Mouse (Mus musculus) right cerebral cortex, postnatal 14 days (tissue): ENCODE results near the gene 2210010C04Rik.
"Not testable (repeated sequence)": the region's sequence is repeated elsewhere in the genome, so short reads cannot be mapped to it uniquely, and the experiment has no call there.

ENCODE experiments used
- DNase-seq: peaks from one replicate; pipeline ENCODE4 v3.0.0; 2022

Gene 2210010C04Rik

GRCm38 (mm10) chr6:41018629-41019028 lies 16.7 kb downstream of the 2210010C04Rik start:
- no peak for DNase-seq

GRCm38 (mm10) chr6:41015065-41015464 lies 20.2 kb downstream of the 2210010C04Rik start:
- no peak for DNase-seq

GRCm38 (mm10) chr6:40999379-40999778 lies 35.9 kb downstream of the 2210010C04Rik start, which contains the start of gene Gm2663:
TSS of gene Gm2663 (minus strand) at chr6:40999479.
- not testable (repeated sequence) for DNase-seq
